Mouse (Mus musculus) liver (tissue): ENCODE results near the gene Bcdin3d.

Source experiments
- DNase-seq: peaks from one replicate; pipeline ENCODE4 v3.0.0-alpha.2; 2020; ENCODE audit warnings: mixed read lengths

Bcdin3d gene

GRCm38 (mm10) chr15:99474576-99474926, at the start of gene Bcdin3d:
Bcdin3d (minus strand) TSS chr15:99474730.
- DNase-seq: peak; percentile 87

GRCm38 (mm10) chr15:99520306-99520705, 45.8 kb upstream of the Bcdin3d start:
- no peak for DNase-seq

- no peak for DNase-seq
Observed at GRCm38 (mm10) chr15:99519626-99520025, 45.1 kb upstream of the Bcdin3d start.

- DNase-seq: no peak
Observed at GRCm38 (mm10) chr15:99517715-99518114, 43.2 kb upstream of the Bcdin3d start.

- DNase-seq: no peak
Observed at GRCm38 (mm10) chr15:99516715-99517114, 42.2 kb upstream of the Bcdin3d start.

- DNase-seq: no peak
Observed at GRCm38 (mm10) chr15:99511797-99512525, 37.4 kb upstream of the Bcdin3d start.

- DNase-seq: no peak
Observed at GRCm38 (mm10) chr15:99510621-99511020, 36.1 kb upstream of the Bcdin3d start.

GRCm38 (mm10) chr15:99509840-99510239, 35.3 kb upstream of the Bcdin3d start:
- DNase-seq: no peak

GRCm38 (mm10) chr15:99505324-99506095, 31.0 kb upstream of the Bcdin3d start:
- no peak for DNase-seq

- no peak for DNase-seq
Observed at GRCm38 (mm10) chr15:99503256-99503655, 28.7 kb upstream of the Bcdin3d start.

- DNase-seq: no peak
Observed at GRCm38 (mm10) chr15:99502311-99502831, 27.8 kb upstream of the Bcdin3d start.

GRCm38 (mm10) chr15:99501292-99502260, 27.0 kb upstream of the Bcdin3d start:
- DNase-seq: peak; percentile 14

- no peak for DNase-seq
Observed at GRCm38 (mm10) chr15:99500320-99500719, 25.8 kb upstream of the Bcdin3d start.

GRCm38 (mm10) chr15:99499726-99500125, 25.2 kb upstream of the Bcdin3d start:
- DNase-seq: no peak

GRCm38 (mm10) chr15:99498781-99499180, 24.3 kb upstream of the Bcdin3d start:
- DNase-seq: no peak

- DNase-seq: no peak
Observed at GRCm38 (mm10) chr15:99498356-99498755, 23.8 kb upstream of the Bcdin3d start.

- no peak for DNase-seq
Observed at GRCm38 (mm10) chr15:99497527-99498242, 23.2 kb upstream of the Bcdin3d start.

- DNase-seq: peak; percentile 47
Observed at GRCm38 (mm10) chr15:99497061-99497460, 22.5 kb upstream of the Bcdin3d start.

- no peak for DNase-seq
Observed at GRCm38 (mm10) chr15:99484745-99485144, 10.2 kb upstream of the Bcdin3d start.

GRCm38 (mm10) chr15:99475814-99476213, 1.3 kb upstream of the Bcdin3d start:
- DNase-seq: no peak

GRCm38 (mm10) chr15:99473801-99474575, 542 bp downstream of the Bcdin3d start:
- DNase-seq: peak; percentile 64
